Mouse (Mus musculus): ENCODE measurements around the gene Heatr5a.

Heatr5a gene

GRCm38 (mm10) chr12:51886369-51886768 is 84.8 kb downstream of the Heatr5a start:
- in situ Hi-C loops (cut with MboI, MseI) = no loop called here

GRCm38 (mm10) chr12:51884801-51885200 is 86.3 kb downstream of the Heatr5a start:
- in situ Hi-C loops (cut with MboI, MseI) = loop anchor here (5.0 kb wide), 1 partner anchor 72 kb away; no protein-coding TSS in a partner anchor

GRCm38 (mm10) chr12:51883297-51883805 is 87.8 kb downstream of the Heatr5a start:
- in situ Hi-C loops (cut with MboI, MseI) = loop anchor here (5.0 kb wide), 1 partner anchor 71 kb away; no protein-coding TSS in a partner anchor

GRCm38 (mm10) chr12:51882606-51883296 is 88.4 kb downstream of the Heatr5a start:
- in situ Hi-C loops (cut with MboI, MseI) = loop anchor here (5.0 kb wide), 1 partner anchor 70 kb away; no protein-coding TSS in a partner anchor

DNA sequence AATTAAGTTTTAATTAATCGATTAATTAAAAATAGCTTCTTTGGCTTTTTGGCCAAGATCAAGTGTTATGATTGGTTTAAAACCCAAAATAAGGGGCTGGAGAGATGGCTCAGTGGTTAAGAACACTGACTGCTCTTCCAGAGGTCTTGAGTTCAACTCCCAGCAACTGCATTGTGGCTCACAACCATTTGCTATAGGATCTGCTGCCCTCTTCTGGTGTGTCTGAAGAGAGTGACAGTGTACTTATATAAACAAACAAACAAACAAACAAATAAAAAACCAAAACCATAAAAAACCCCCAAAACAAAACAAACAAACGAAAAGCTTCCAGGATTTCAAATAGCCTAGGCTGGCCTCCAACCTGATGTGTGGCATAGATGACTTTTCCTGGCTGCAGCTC is 89.3 kb downstream of the Heatr5a start:
- in situ Hi-C loops (cut with MboI, MseI) = loop anchor here (5.0 kb wide), 1 partner anchor 69 kb away; no protein-coding TSS in a partner anchor

DNA sequence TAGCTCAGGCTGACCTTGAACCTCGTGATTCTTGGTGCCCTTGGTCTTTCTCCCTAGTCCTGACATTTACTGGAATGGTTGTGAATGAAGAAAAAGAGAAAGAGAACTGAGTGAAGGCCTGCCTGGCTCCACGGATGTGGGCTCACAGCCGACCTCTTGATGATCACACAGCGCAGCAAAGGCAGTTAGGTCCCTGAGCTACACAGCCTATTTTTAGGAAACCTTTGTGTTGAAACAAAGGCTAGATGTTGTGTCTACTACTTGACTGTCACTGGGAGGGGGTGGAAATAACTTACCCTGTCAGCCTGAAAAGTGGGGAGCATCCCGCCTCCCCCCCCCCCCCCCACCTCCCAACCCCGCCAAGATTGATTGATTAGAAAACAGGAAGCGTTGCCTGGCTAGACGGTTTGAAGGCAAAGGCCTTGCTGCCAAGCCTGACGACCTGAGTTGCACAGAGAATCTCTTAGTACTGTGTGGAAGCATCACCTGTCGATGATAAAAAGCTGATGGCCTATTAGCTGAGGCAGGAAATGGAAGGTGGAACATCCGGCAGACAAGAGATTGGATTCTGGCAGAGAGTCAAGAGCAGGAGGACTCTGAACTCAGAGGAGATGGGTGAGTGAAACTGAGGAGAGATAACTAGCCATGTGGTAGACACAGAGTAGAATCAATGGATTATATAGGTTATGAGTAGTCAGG is 99.5 kb downstream of the Heatr5a start:
- in situ Hi-C loops (cut with MboI, MseI) = no loop called here

DNA sequence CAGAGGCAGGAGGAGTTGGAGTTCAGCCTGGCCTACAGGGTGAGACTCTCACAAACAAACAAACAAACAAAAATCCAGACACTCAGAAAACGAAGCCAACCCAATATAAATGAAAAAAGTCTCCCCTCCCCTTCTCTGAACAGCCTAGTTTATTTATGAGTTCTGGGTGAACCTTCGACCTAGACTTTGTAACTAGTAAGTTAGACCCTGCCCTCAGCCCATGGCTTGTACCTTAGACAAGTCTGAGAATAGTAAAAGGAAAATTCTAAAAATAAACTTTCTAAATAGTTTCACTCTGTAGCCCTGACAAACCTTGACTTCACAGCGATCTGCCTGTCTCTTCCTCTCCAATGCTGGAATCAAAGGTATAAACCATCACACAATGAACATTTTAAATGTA is 101.6 kb downstream of the Heatr5a start:
- in situ Hi-C loops (cut with MboI, MseI) = no loop called here

GRCm38 (mm10) chr12:51867076-51867475 is 104.0 kb downstream of the Heatr5a start:
- in situ Hi-C loops (cut with MboI, MseI) = no loop called here

DNA sequence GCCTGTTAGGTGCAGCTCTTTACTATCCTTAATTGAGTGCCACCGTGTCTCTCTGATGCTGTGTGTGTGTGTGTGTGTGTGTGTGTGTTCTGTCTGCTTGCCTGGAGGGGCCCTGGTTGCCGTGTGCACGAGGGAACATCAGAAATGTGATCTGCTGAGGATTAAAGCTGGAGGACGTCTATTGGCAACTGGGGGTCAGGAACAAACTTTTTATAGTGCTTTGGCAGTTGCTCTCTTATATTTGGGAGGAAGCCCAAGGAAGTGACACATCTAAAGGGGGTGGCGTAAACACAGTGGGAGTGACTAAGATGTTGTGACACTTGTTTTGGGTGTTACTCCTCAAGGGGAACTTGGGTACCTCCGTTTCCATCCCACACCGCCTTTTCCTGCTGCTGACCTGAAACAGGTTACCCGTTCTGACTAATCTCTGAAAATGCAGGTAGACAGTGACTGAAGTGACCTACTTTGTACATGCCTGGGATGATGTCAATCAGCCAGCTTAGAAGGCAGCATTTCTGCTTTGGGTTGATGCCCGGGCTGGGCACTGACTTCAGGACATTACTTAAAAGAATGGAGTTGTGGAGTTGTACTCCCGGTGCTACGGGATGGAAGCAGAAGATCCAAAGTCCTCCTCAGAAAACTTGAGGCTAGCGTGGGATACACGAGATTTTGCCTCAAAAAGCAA is 104.8 kb downstream of the Heatr5a start:
- in situ Hi-C loops (cut with MboI, MseI) = no loop called here

DNA sequence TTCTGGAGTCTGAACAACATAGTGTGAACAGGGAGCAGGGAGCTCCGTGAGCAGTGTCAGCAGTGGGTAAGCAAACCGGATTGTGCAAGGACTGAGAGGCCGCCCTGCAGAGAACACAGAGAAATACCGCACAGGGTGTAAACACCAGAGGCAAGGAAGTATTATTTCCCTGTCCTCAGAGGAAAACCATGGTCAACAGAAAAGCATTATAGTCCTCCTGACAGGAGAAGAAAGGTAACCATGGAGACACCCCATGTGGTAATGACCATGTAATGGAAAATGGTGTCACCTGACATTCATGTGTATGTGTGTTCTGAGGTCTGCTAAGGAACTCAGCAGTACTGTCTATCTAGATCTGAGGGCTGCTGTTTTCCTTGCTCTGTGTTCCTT is 105.3 kb downstream of the Heatr5a start:
- in situ Hi-C loops (cut with MboI, MseI) = no loop called here

DNA sequence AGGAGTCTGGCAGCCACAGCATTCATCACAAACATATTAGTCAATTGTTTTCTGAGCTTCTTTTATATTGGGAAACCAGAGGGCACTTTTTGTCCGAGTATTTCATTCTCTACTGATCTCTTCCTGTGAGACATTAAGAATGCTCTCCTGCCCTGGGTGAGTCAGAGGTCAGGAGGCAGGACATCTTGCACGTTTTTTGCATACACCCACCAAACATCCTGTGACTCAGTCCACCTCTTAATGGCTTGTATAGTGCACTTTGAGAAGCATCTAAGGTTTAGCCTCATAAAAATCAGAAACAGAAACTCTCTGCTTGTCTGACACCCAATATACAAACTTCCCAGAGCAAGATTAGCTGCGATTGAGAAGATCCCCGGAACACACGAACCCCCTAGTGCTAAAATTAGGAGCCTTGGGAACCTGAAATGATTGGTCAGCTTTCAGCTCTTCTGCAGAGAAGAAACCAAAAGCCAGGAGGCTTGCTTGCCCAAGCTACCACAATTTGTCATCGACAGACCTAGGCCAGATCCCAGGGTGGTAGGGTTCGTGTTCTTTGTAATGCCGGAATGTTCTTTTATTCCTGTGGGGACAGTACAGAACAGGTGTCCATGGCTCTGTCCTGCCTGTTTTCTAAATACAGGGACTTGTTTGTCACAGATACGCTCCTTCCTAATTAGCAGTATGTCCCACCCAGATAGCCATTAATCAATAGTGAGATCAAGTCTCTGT is 105.9 kb downstream of the Heatr5a start:
- in situ Hi-C loops (cut with MboI, MseI) = no loop called here

DNA sequence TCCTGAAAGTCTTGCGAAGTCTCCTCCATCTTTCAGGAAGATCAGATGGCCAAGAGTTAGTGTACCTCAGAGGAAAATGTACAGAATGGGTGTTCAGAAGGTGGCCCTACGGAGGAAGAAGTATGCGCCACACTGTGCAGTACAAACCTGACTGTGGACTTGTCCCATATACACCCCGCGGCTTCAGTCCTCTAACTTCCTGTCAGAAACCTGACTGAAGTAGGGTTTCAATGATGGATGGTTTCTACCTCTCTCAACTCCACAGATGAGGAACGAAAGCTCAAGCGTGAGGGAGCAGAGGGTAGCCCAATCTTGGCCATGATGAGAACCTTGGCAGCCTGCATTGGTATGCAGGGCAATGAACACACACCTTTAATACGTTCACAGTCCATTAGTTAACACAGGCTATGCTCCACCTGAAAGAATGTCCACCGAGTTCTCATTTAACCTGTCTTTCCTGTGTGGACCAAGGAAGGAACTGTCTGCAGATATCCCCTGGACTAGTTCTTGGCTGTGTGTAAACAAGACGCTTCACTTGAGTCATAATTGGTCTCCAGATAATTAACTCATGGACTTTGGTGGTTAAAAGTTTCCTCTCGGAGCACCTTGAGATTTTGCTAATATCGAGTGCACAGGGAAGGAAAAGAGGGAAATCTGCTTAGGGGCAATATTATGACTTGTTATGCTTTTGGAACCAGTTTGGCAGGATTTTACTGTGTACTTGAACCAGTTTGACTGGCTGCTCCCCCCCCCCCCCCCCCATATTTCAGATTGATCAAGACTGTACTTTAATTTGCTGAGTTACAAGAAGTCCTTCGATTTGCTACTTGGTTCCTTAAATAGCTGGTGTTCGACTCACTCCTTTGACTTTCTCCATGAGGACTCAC is 107.8 kb downstream of the Heatr5a start:
- in situ Hi-C loops (cut with MboI, MseI) = no loop called here

GRCm38 (mm10) chr12:51858134-51859028 is 112.7 kb downstream of the Heatr5a start:
- in situ Hi-C loops (cut with MboI, MseI) = loop anchor here (10.0 kb wide), 1 partner anchor 1166 kb away; no protein-coding TSS in a partner anchor

- in situ Hi-C loops (cut with MboI, MseI) = loop anchor here (10.0 kb wide), 1 partner anchor 1168 kb away; no protein-coding TSS in a partner anchor
Observed at GRCm38 (mm10) chr12:51856768-51857295, 114.3 kb downstream of the Heatr5a start.

GRCm38 (mm10) chr12:51855872-51856271 is 115.2 kb downstream of the Heatr5a start:
- in situ Hi-C loops (cut with MboI, MseI) = loop anchor here (10.0 kb wide), 1 partner anchor 1169 kb away; no protein-coding TSS in a partner anchor

DNA sequence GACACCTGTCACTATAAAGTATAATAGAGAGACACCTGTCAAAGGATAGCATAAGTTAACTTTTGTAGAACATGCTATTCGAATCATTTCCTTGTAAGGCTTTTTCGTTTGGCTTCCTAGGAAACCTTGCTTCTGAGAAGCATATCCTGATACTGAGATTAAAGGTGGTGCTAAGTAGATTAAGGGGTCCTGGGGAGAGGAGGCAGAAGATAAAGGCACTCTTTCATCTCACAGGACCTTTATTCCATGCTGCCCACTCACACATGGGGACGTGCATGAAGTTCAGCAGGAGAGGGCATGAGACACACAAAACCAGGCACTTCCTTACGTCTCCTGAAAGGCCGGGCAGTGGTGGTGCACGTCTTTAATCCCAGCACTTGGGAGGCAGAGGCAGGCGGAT is 115.7 kb downstream of the Heatr5a start:
- in situ Hi-C loops (cut with MboI, MseI) = loop anchor here (10.0 kb wide), 1 partner anchor 1169 kb away; no protein-coding TSS in a partner anchor

DNA sequence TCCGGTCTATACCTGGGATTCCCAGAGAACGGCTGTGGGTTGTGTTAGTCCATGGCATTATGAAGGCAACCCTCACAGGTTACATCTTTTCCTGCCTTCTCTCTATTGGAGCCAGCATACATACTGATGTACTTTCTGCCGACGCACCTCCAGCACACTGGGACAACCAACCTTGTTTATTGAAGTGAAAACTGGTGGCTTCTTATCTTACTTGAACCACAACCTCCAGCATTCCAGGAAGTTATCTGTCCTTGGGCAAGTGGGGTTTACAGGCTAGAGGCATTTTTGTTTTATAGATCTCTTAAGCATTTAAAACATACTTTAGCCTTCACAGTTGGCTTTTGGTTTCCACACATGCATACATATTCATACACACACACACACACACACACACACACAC is 119.5 kb downstream of the Heatr5a start:
- in situ Hi-C loops (cut with MboI, MseI) = loop anchor here (10.0 kb wide), 1 partner anchor 1173 kb away; no protein-coding TSS in a partner anchor

- in situ Hi-C loops (cut with MboI, MseI) = loop anchor here (10.0 kb wide), 1 partner anchor 1174 kb away; no protein-coding TSS in a partner anchor
Observed at GRCm38 (mm10) chr12:51851155-51851554, 120.0 kb downstream of the Heatr5a start.

DNA sequence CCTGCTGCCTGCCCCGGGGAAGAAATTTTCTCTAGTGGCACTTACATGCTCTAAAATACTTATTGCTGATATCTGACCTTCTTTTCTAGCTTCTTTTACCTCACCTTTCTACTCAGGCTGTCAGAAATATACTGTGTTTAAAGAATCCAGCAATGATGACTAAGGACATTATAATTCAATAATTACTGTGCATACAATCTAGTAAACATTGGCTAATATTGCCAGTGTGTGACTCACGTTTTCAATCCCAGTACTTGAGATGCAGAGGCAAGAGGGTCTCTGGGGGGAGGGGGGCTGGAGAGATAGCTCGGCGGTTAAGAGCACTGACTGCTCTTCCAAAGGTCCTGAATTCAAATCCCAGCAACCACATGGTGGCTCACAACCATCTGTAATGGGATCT is 120.8 kb downstream of the Heatr5a start:
- in situ Hi-C loops (cut with MboI, MseI) = loop anchor here (10.0 kb wide), 1 partner anchor 1174 kb away; no protein-coding TSS in a partner anchor
